Mouse (Mus musculus): Measurements from ENCODE around the gene Tsc1.

DNA sequence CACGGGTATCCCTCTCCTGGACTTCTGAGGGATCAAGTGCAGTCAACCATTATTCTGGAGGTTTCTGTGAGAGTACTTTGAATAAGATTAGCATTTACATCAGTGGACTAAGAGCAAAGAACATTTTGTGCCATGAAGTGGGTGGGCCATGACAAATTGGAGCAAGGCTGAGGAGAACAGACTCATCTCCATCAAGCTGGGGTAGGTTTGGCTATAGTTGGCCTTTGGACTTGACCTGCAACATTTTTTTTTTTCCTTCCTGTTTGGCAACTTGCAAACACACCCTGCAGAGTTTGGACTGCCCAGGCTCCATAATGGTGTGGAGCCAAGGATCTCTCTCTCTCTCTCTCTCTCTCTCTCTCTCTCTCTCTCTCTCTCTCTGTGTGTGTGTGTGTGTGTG, 8.4 kb upstream of the Tsc1 start:
- TF ChIP-seq CTCF (IDR thresholded peaks at IDR 0.05; ENCODE audit: low read depth) (no peak), EP300 (IDR thresholded peaks at IDR 0.05; ENCODE audit: low read depth) (peak; percentile 65)

Data from liver, postnatal 0 days (tissue).